In genomic region chr2:130166311-130167214, GRCm38 (mm10) we compare ENCODE assay signal across 9 mouse cellular contexts. TPM values are rescaled to one million over a fixed set of nuclear protein-coding genes. Genes with fewer than 3 reads are reported as not detected.
DNase-seq lines count a peak whose midpoint lies in the region; ATAC-seq lines count a peak whose summit lies in the region.
"Had no signal": no experiment of that assay in that cellular context is flagged by ENCODE, and none has a peak within 500 bp of the region (broad histone marks: within the 10 kb centered on the region; RNA-seq: fewer than 3 reads in every experiment).

No protein-coding gene starts in this region.

- H3K27me3 ChIP-seq in liver, embryonic 12.5 days (replicated peaks) = no peaks in the 10 kb centered on the region
- H3K27me3 ChIP-seq in liver, embryonic 11.5 days (replicated peaks; ENCODE audit: control insufficient read depth, insufficient read depth, low read length) = no peaks in the 10 kb centered on the region

- 70% methylated on average over 9 of the region's 9 CpGs for WGBS in liver, embryonic 12.5 days (ENCODE audit: insufficient replicate concordance)
- WGBS in liver, embryonic 11.5 days = 74% methylated on average over 9 of the region's 9 CpGs

- H3K27ac ChIP-seq in liver, embryonic 12.5 days = no peak overlapping the region
- H3K27ac ChIP-seq in liver, embryonic 11.5 days (ENCODE audit: low read depth, low read length) = no peak overlapping the region
- H3K27ac ChIP-seq: macrophage had no signal

- no peaks in the 10 kb centered on the region for H3K9me3 ChIP-seq in liver, embryonic 12.5 days (replicated peaks)
- H3K9me3 ChIP-seq in liver, embryonic 11.5 days (ENCODE audit: control insufficient read depth, low read length) = no peaks in the 10 kb centered on the region

- no peak overlapping the region for H3K4me3 ChIP-seq in liver, embryonic 12.5 days
- H3K4me3 ChIP-seq in liver, embryonic 11.5 days (ENCODE audit: low read depth, low read length) = no peak overlapping the region

- DNase-seq in liver, embryonic 11.5 days (ENCODE audit: low spot score) = no peak
- peak; percentile 32 for DNase-seq in cerebellum, adult 8-10 months
- DNase-seq in frontal cortex, postnatal 36 days (ENCODE audit: low spot score in 2 of 2) = peak; percentile 33 to 48
- DNase-seq in layer of hippocampus, adult 18-20 months (ENCODE audit: low spot score in 2 of 2) = peak; percentile 27 to 71
- no peak for DNase-seq in yolk sac, embryonic 10.5 days (ENCODE audit: low spot score)
- no peak for DNase-seq in gastrocnemius, postnatal 4 days (ENCODE audit: low spot score in 2 of 2)

- H3K4me1 ChIP-seq in liver, embryonic 12.5 days = no peaks in the 10 kb centered on the region
- no peaks in the 10 kb centered on the region for H3K4me1 ChIP-seq in liver, embryonic 11.5 days (replicated peaks; ENCODE audit: control insufficient read depth, insufficient read depth, low read length)

- H3K4me2 ChIP-seq in liver, embryonic 12.5 days = no peak overlapping the region
- H3K4me2 ChIP-seq in liver, embryonic 11.5 days = no peak overlapping the region

- ATAC-seq in liver, embryonic 12.5 days = peak; percentile 24; the same call in 1 of the 2 replicates
- ATAC-seq in liver, embryonic 11.5 days (replicated peaks; ENCODE audit: low FRiP score) = no peak
- ATAC-seq in megakaryocyte-erythroid progenitor cell, adult 5-6 weeks (replicated peaks; ENCODE audit: low FRiP score, low TSS enrichment, poor library complexity, severe bottlenecking) = peak; percentile 61

- no peak overlapping the region for H3K9ac ChIP-seq in liver, embryonic 12.5 days
- H3K9ac ChIP-seq in liver, embryonic 11.5 days (ENCODE audit: low read depth, low read length) = no peak overlapping the region

- H3K36me3 ChIP-seq in liver, embryonic 12.5 days = peaks cover 54% of the 10 kb centered on the region
- peaks cover 23% of the 10 kb centered on the region for H3K36me3 ChIP-seq in liver, embryonic 11.5 days (ENCODE audit: control insufficient read depth, insufficient read depth, low read length)

RNA-seq across cellular contexts. Expression of gene Snrpb, which starts 12.6 kb away (rescaled TPM):
- 436 and 453 TPM in 2 replicates for polyA plus RNA-seq in liver, embryonic 12.5 days (2016; fragmentation: Nextera tagmentation; extraction: Ambion mirVana)
- 633 and 668 TPM in 2 replicates for polyA plus RNA-seq in liver, embryonic 11.5 days (2014; fragmentation: Nextera tagmentation; extraction: Ambion mirVana)
- 100 to 1,000 TPM; 113 to 115 TPM for total RNA-seq in layer of hippocampus, adult 18-20 months (2021)
- total RNA-seq in megakaryocyte-erythroid progenitor cell, adult 5-6 weeks (2014; fragmentation: Nextera tagmentation) = 340 and 389 TPM in 2 replicates
- total RNA-seq in megakaryocyte-erythroid progenitor cell, adult 5-6 weeks (2017) = 197 and 273 TPM in 2 replicates
- total RNA-seq in gastrocnemius, postnatal 4 days (2021) = 100 to 1,000 TPM; 188 to 199 TPM

RNA-seq across cellular contexts. Expression of gene Tmc2, which starts 28.4 kb away (rescaled TPM):
- 0.04 TPM in 1 of 2 replicates, not detected in the other for polyA plus RNA-seq in liver, embryonic 12.5 days (2016; fragmentation: Nextera tagmentation; extraction: Ambion mirVana)
- 0.09 and 0.11 TPM in 2 replicates for polyA plus RNA-seq in liver, embryonic 11.5 days (2014; fragmentation: Nextera tagmentation; extraction: Ambion mirVana)
- total RNA-seq in layer of hippocampus, adult 18-20 months (2021) = under 1 TPM in 1 of 2 experiments, not detected in 1; 0.12 TPM
- total RNA-seq in megakaryocyte-erythroid progenitor cell, adult 5-6 weeks (2014; fragmentation: Nextera tagmentation) = not detected in 2 replicates
- not detected in 2 replicates for total RNA-seq in megakaryocyte-erythroid progenitor cell, adult 5-6 weeks (2017)
- not detected for total RNA-seq in gastrocnemius, postnatal 4 days (2021)
- polyA plus RNA-seq: macrophage had no signal

RNA-seq across cellular contexts. Expression of gene Tgm6, which starts 54.3 kb away (rescaled TPM):
- polyA plus RNA-seq in liver, embryonic 12.5 days (2016; fragmentation: Nextera tagmentation; extraction: Ambion mirVana) = not detected in 2 replicates
- not detected in 2 replicates for polyA plus RNA-seq in liver, embryonic 11.5 days (2014; fragmentation: Nextera tagmentation; extraction: Ambion mirVana)
- total RNA-seq in layer of hippocampus, adult 18-20 months (2021) = under 1 TPM in 1 of 2 experiments, not detected in 1; 0.17 TPM
- total RNA-seq in megakaryocyte-erythroid progenitor cell, adult 5-6 weeks (2014; fragmentation: Nextera tagmentation) = not detected in 2 replicates
- total RNA-seq in megakaryocyte-erythroid progenitor cell, adult 5-6 weeks (2017) = not detected in 2 replicates
- total RNA-seq in gastrocnemius, postnatal 4 days (2021) = not detected
- polyA plus RNA-seq: macrophage had no signal

Comparison
In these comparisons a context has a peak if more than half of its experiments do, and no peak if none do; other contexts are left out.
1. DNase-seq: peak in cerebellum, adult 8-10 months (single experiment), frontal cortex, postnatal 36 days (2 of 2) and layer of hippocampus, adult 18-20 months (2 of 2); none in liver, embryonic 11.5 days (single experiment), yolk sac, embryonic 10.5 days (single experiment) and gastrocnemius, postnatal 4 days (0 of 2).